Mouse (Mus musculus) kidney, adult 11 months (tissue): ENCODE data around the gene Tie1.
"Not testable (repeated sequence)": the region's sequence is repeated elsewhere in the genome, so short reads cannot be mapped to it uniquely, and the experiment has no call there.

ENCODE experiments used
- DNase-seq: peaks from one replicate; pipeline ENCODE4 v3.0.0; 2022

Gene Tie1

GRCm38 (mm10) chr4:118489717-118490132 is at the start of gene Tie1:
Gene Tie1, minus strand, starts transcription at chr4:118490061.
- DNase-seq = peak; percentile 82

GRCm38 (mm10) chr4:118537801-118538200 is 47.9 kb upstream of the Tie1 start:
- DNase-seq = peak; percentile 65

- DNase-seq = peak; percentile 58
These were observed 45.7 kb upstream of the Tie1 start for GRCm38 (mm10) chr4:118535610-118536009.

DNA sequence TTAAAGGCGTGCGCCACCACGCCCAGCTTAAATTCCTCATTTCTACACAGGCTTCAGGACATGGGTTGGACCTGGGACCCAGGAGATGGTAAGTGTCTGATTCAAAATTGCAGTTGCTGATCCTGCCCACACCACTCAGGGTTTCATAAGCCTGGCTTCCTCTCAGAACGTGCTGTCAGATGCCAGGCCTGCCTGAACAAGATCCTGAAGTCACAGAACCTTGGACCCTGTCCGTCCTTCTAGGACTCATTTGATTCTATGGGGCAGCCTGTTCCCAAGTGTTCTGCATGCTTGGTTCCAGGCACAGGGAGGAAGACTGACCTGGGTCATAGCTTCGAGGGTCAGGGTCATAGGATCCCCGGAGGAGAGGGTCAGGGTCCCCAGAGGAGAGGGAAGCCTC is 43.7 kb upstream of the Tie1 start:
- peak; percentile 86 for DNase-seq

GRCm38 (mm10) chr4:118533156-118533555 is 43.3 kb upstream of the Tie1 start:
- peak; percentile 75 for DNase-seq

DNA sequence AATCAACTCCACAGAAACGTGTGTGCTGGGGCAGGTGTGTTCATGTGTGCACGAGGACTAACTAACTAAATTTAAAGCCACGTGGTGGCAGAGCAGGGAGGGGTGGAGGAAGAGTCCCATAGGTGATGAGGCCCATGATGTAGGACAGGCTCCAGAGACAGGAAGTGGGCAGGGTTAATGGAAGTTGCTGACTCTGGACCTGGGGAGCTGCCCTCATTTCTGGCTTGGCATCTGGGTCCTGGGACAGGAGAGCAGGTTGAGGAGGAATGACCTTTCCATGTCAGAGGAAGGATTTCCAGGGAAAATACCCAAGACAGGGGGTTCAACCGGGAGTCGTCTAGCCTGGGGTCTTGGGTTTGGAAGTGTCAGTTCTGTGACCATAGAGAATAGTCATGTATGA is 42.8 kb upstream of the Tie1 start:
- DNase-seq = no peak

DNA sequence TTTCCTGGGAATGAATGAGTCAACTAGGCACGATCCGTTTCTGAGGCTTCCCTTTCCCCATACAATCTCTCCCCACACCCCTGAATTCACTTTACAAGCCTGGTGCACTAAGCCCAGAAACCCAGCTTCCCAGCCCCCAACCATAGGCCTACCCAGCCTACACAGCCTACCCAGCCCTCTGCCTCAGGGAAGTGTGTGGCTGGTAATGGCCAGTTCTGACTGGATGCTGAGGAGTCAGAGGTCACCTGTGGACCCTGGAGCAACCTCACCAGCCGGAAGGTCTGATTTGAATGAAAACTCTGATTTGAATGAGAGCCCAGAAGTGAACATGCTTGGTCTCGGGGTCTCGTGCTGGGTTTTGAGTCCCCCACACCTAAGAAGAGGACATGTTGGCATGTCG is 37.9 kb upstream of the Tie1 start:
- peak; percentile 77 for DNase-seq

DNA sequence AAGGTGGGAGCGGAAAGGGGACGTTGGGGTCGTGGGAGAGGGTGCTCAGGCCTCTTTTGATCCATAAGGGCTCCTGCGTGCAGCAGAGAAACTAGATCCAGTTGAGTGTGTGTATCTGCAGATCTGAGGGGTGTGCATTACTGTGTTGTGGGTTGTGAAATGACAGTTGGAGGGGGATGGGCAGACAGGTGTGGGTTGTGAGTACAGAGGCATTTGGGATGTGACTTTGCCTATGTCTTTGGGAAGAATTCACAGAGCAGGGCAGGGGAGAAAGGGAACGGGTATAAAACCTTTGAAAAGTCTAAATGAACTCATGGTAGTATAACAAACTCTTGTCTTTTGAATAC is 37.4 kb upstream of the Tie1 start:
- no peak for DNase-seq

DNA sequence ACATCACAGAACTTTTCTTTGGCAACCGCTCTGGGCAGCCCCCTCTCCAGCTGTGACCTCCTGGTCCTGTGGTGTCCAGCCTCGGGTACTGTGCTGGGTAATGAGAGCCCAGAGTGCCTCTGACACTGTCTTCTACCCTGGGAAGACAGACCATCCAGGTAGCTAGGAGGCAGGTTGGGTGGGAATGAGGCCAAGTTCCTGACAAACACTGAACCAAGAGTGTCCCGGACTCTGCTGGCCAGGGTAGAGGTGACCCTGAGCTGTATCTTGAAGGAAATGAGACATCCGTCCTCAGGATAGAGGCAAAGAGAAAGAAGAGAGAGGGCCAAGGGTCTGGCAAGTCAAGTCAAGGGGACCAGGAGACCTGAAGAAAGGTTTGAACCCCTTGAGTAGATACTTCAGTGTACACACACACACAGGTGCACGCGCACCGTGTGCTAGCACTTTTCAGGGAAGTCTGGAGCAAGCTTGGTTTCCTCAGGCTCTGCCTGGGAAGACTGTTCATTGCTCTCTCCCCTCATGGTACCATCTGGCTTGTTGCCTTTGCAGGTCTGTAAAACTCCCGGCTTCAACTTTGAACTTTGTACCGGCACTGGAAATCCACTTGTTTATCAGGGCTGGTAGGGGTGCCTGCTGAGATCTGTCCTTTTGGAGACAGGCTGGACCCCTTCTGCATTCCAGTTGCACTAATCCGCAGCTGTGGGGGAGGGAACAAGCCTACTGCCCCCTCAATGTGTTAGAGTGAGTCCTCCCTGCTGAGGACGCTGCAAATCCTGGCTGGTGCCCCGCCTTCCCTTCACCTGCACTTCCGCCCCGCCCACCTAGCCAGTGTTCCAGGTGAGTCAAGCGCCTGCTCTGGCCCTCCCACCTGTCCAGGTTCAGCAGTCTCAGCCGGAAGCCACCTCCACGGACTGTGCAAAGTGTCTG is 36.8 kb upstream of the Tie1 start, which contains the start of gene 2610528J11Rik:
Gene 2610528J11Rik (plus strand): TSS at position 592 of the 927 bp plus-strand sequence.
- DNase-seq = peak; percentile 94

DNA sequence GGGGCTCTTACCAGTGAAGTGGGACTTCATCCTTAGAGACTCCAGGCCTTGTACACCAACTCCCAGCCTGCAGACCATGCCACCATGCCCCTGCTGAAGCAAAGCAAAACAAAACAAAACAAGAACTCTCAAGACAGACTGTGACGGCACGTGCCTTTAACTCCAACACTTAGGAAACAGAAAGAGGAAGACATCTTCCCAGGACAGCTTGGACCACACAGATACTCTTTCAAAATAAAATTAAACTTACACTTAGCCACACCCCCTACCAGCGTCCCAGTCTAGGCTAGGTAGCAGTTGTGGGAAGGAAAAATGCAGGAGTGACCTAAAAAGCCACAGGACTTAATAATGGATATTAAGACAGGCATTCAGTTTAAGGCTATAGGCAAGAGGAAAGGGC is 35.9 kb upstream of the Tie1 start:
- DNase-seq = no peak

DNA sequence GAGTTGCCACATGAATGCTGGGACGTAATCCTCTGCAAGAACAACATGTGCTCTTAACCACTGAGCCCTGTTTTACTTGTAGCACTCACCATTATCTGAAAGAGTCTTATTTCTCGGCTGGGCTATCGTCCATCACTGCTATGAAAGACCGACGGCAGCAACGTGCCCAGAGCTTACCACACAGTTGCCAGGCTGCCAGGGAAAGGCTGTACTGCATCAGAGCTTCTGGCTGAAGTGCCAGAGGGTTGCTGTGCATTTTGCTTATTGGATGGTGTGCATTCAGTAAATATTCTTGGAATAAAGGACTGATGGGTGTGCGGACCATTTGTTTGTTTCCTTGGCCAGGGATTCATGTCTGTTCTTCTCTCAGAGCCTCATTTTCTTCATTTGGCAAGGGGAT is 34.1 kb upstream of the Tie1 start:
- no peak for DNase-seq

- no peak for DNase-seq
These were observed 32.4 kb upstream of the Tie1 start for GRCm38 (mm10) chr4:118522248-118522647.

GRCm38 (mm10) chr4:118518208-118518607 is 28.3 kb upstream of the Tie1 start:
- DNase-seq = no peak

GRCm38 (mm10) chr4:118517497-118518146 is 27.8 kb upstream of the Tie1 start:
- no peak for DNase-seq

- DNase-seq = peak; percentile 63
These were observed 27.0 kb upstream of the Tie1 start for GRCm38 (mm10) chr4:118516699-118517496.

GRCm38 (mm10) chr4:118509050-118509449 is 19.2 kb upstream of the Tie1 start:
- DNase-seq = no peak

DNA sequence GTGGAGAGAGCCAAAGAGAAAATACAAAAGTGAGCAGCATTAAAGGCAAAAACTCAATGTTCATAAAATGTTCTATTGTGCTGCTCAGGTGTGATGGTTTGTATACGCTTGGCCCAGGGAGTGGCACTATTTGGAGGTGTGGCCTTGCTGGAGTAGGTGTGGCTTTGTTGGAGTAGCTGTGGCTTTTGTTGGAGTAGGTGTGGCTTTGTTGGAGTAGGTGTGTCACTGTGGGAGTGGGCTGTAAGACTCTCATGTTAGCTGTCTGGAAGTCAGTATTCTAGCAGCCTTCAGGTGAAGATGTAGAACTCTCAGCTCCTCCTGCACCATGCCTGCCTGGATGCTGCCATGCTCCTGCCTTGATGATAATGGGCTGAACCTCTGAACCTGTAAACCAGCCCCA is 17.3 kb upstream of the Tie1 start:
- not testable (repeated sequence) for DNase-seq

GRCm38 (mm10) chr4:118505551-118505950 is 15.7 kb upstream of the Tie1 start:
- DNase-seq = no peak

GRCm38 (mm10) chr4:118500792-118501191 is 10.9 kb upstream of the Tie1 start:
- peak; percentile 59 for DNase-seq

DNA sequence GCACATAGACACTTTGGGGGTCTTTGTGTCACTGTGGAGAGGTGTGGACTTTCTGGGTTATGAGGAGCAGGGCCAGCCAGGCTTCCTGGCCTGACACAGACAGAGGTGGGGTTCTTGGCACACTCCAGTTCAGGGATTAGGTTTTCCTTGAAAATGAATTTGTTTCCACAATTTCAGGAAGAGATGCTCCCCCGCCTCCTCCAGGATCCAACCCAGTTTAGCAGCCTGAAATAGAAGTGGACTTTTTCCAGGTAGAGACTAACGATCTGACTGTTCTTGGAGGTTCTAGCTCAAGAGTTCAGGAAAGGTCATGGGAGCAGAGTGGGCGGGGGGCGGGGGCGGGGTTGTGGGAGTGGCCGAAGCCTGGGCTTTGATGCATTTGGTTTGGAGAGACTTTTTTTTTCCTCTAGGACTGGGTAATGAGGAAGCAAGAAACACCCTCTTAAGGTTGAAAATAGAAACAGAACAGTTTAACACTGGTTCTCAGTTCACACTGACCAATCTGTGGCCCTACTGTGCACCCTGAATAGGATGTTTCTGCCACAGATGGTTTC is 10.4 kb upstream of the Tie1 start:
- DNase-seq = peak; percentile 73

GRCm38 (mm10) chr4:118490461-118490860 is 600 bp upstream of the Tie1 start:
- DNase-seq = no peak

- DNase-seq = no peak
These were observed 12.9 kb downstream of the Tie1 start for GRCm38 (mm10) chr4:118476773-118477530.
